Mouse (Mus musculus): Measurements from ENCODE around the gene 8030411F24Rik.

DNA sequence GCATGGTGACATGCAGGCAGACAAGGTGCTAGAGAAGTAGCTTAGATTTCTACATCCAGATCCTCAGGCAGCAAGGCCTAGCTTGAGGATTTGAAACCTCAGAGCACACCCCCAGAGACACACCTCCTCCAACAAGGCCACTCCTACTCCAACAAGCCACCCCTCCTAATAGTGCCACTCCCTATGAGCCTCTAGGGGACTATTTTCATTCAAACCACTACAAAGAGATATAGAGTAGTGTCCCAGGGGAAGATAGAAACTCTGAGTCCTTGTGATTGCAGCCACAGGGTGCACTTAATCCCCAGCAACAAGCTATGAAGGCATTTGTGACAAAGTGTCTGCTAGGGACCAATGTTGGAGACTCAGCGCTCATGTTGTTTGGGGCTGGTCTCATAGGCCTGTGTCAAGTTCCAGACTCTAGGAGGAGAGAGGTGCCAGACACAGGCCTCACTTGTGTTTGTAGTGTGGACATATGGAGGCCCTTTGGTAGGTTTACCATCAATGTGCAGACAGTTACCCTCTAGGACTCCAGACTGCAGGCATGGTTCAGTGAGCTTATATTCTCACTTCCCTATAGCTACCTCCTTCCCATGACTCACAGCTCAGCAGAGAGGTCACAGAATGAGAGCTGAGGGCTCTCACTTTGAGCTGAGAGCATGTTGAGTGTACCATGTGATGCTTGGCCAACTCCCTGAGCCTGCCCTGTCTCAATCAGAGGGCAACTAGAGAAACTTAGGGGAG, 18.0 kb upstream of the 8030411F24Rik start:
- TF ChIP-seq CTCF (IDR thresholded peaks at IDR 0.05; ENCODE audit: low read depth) (no peak), EP300 (IDR thresholded peaks at IDR 0.05; ENCODE audit: low read depth) (no peak)

Measured in liver, embryonic 14.5 days (tissue).